Mouse (Mus musculus): Measurements from ENCODE around the gene Atp6v0a1.

DNA sequence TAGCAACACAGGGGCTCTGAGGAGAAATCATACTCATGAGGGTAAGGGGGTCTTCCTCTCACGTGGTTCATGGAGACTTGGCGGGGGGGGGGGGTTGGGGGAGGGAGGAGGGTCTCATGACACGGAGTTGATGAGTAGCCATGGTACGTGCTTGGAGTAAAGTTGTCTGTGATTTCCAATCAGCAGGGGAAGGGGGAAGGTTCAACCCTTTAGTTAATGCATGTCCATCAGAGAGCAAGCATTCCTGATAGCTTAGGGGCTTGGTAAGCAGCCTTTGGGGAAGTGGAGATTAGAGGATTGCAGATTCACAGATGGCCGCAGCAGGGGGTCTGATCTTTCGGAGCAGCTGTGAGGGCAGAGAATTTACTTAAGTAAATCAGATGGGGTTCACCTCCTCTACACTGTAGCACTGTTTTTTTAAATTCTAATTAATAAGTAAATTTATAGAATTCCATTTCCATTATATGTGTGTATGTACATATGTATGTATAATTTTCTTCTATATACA is 18.2 kb upstream of the Atp6v0a1 start:
- TF ChIP-seq POLR2A (IDR thresholded peaks at IDR 0.05; ENCODE audit: insufficient read depth, low read depth, low read length) (no peak), CTCF (IDR thresholded peaks at IDR 0.05; ENCODE audit: insufficient read depth, low read depth, low read length) (no peak)
